Mouse (Mus musculus) bone marrow, adult 2 months (tissue): ENCODE measurements around the gene Herc3.

Source experiments
- CTCF ChIP-seq: fragments of 200-500 bp; IDR thresholded peaks from 2 replicates; pipeline ENCODE4 v1.5.1; 2011; ENCODE audit warnings: low read length, control low read depth; ENCODE audit not compliant: control insufficient read depth, insufficient read depth
- POLR2A ChIP-seq: fragments of 200-500 bp; IDR thresholded peaks from 2 replicates; pipeline ENCODE4 v1.6.1; 2011; ENCODE audit warnings: low read depth, mild to moderate bottlenecking, control low read depth, low read length, borderline replicate concordance; ENCODE audit not compliant: control insufficient read depth

DNA sequence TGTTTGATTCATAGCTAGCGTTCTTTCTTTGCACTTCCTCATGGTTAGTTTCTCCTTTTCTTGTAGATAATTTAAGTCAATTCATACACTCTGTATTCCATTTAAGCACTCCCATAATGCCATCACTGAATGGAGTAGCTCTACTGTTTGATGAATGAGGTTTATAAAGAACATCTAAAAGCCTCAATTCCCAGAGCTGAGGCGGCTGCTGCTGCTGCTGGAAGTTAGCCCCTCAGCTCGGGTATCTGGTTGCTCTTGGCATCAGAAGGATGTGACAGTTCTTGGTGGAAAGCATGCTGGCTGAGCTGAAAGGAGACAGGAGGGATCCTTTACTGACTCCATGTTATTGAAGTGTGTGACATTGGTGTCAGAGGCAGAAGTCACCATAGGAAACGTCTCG, 18.1 kb downstream of the Herc3 start:
- TF ChIP-seq CTCF (no peak), POLR2A (no peak)
